Mouse (Mus musculus): Measurements from ENCODE around the gene Hist2h2be. TPM values are rescaled to one million over a fixed set of nuclear protein-coding genes. Genes with fewer than 3 reads are reported as not detected.
"Not testable (repeated sequence)": the region's sequence is repeated elsewhere in the genome, so short reads cannot be mapped to it uniquely, and the experiment has no call there.

Hist2h2be gene
- polyA plus RNA-seq, 1 experiment: 16.7 TPM

GRCm38 (mm10) chr3:96267541-96267940, 46.6 kb downstream of the Hist2h2be start:
- no peak overlapping the region for H3K4me3 ChIP-seq (ENCODE audit: control insufficient read depth, insufficient read depth, low read length)
- TF ChIP-seq CTCF (IDR thresholded peaks at IDR 0.05; ENCODE audit: borderline replicate concordance, control insufficient read depth, extremely low read depth, insufficient read depth, low read length, poor library complexity) (no peak), POLR2A (IDR thresholded peaks at IDR 0.05; ENCODE audit: control insufficient read depth, extremely low read depth, insufficient read depth, low read length, poor library complexity) (no peak)
- peaks cover 10% of the 10 kb centered on the region for H3K4me1 ChIP-seq (replicated peaks; ENCODE audit: control insufficient read depth, insufficient read depth, low read length)
- H3K36me3 ChIP-seq (ENCODE audit: control insufficient read depth, insufficient read depth, low read length): no peaks in the 10 kb centered on the region
- peak overlapping the region; percentile 58 for H3K27ac ChIP-seq (ENCODE audit: control insufficient read depth, insufficient read depth, low read length)
- H3K27me3 ChIP-seq (ENCODE audit: control insufficient read depth, insufficient read depth, low read length): no peaks in the 10 kb centered on the region
- DNase-seq: no peak
- 79% methylated on average over 4 of the region's 4 CpGs for WGBS

- peak within 1 kb of the TSS; percentile 97 for H3K27ac ChIP-seq (ENCODE audit: control insufficient read depth, insufficient read depth, low read length)
- 23% methylated on average over 30 of the region's 30 CpGs for WGBS
- DNase-seq: peak; percentile 81
- no peaks in the 10 kb centered on the region for H3K36me3 ChIP-seq (ENCODE audit: control insufficient read depth, insufficient read depth, low read length)
- peak within 1 kb of the TSS; percentile 62 for H3K4me3 ChIP-seq (ENCODE audit: control insufficient read depth, insufficient read depth, low read length)
- TF ChIP-seq CTCF (IDR thresholded peaks at IDR 0.05; ENCODE audit: borderline replicate concordance, control insufficient read depth, extremely low read depth, insufficient read depth, low read length, poor library complexity) (no peak), POLR2A (IDR thresholded peaks at IDR 0.05; ENCODE audit: control insufficient read depth, extremely low read depth, insufficient read depth, low read length, poor library complexity) (peak; percentile 95)
- peaks cover 11% of the 10 kb centered on the region for H3K4me1 ChIP-seq (replicated peaks; ENCODE audit: control insufficient read depth, insufficient read depth, low read length)
- no peaks in the 10 kb centered on the region for H3K27me3 ChIP-seq (ENCODE audit: control insufficient read depth, insufficient read depth, low read length)
Measured at GRCm38 (mm10) chr3:96268051-96268775, 47.3 kb downstream of the Hist2h2be start, which contains the start of gene Hist2h3b. Gene Hist2h3b, plus strand, starts transcription at chr3:96268654.

GRCm38 (mm10) chr3:96268776-96269378, 48.0 kb downstream of the Hist2h2be start:
- TF ChIP-seq POLR2A (IDR thresholded peaks at IDR 0.05; ENCODE audit: control insufficient read depth, extremely low read depth, insufficient read depth, low read length, poor library complexity): peak; percentile 44; the same call in 1 of the 2 replicates
- TF ChIP-seq CTCF (IDR thresholded peaks at IDR 0.05; ENCODE audit: borderline replicate concordance, control insufficient read depth, extremely low read depth, insufficient read depth, low read length, poor library complexity): 0 out of 2 replicates have a peak, but pooled peaks have one; percentile 24
- Histone ChIP-seq H3K27ac (ENCODE audit: control insufficient read depth, insufficient read depth, low read length) (peak overlapping the region; percentile 97), H3K4me1 (replicated peaks; ENCODE audit: control insufficient read depth, insufficient read depth, low read length) (peaks cover 14% of the 10 kb centered on the region), H3K4me3 (ENCODE audit: control insufficient read depth, insufficient read depth, low read length) (peak overlapping the region; percentile 62)
- WGBS: under 1% methylated on average over 17 of the region's 44 CpGs
- not testable (repeated sequence) for H3K27me3 ChIP-seq (ENCODE audit: control insufficient read depth, insufficient read depth, low read length); H3K36me3 ChIP-seq (ENCODE audit: control insufficient read depth, insufficient read depth, low read length)
- DNase-seq: peak; percentile 44

GRCm38 (mm10) chr3:96269511-96270474, 48.9 kb downstream of the Hist2h2be start, which contains the start of gene Hist2h2bb:
Gene Hist2h2bb, plus strand, starts transcription at chr3:96269752.
- Histone ChIP-seq H3K4me3 (ENCODE audit: control insufficient read depth, insufficient read depth, low read length) (peak within 1 kb of the TSS; percentile 62), H3K4me1 (replicated peaks; ENCODE audit: control insufficient read depth, insufficient read depth, low read length) (peaks cover 14% of the 10 kb centered on the region), H3K27me3 (ENCODE audit: control insufficient read depth, insufficient read depth, low read length) (no peaks in the 10 kb centered on the region), H3K36me3 (ENCODE audit: control insufficient read depth, insufficient read depth, low read length) (no peaks in the 10 kb centered on the region), H3K27ac (ENCODE audit: control insufficient read depth, insufficient read depth, low read length) (peak within 1 kb of the TSS; percentile 97)
- TF ChIP-seq POLR2A (IDR thresholded peaks at IDR 0.05; ENCODE audit: control insufficient read depth, extremely low read depth, insufficient read depth, low read length, poor library complexity) (peak; percentile 99), CTCF (IDR thresholded peaks at IDR 0.05; ENCODE audit: borderline replicate concordance, control insufficient read depth, extremely low read depth, insufficient read depth, low read length, poor library complexity) (no peak)
- DNase-seq: peak; percentile 88
- under 1% methylated on average over 45 of the region's 45 CpGs for WGBS

Other genes with a start within 250 kb of the Hist2h2be start
- 65.8 and 73.9 TPM in 2 replicates for gene Plekho1, start 225.1 kb upstream of the Hist2h2be start, polyA plus RNA-seq (2012; rRNA removed)
- 5.8 and 7.5 TPM in 2 replicates for gene Vps45, start 162.7 kb upstream of the Hist2h2be start, polyA plus RNA-seq (2012; rRNA removed)
- 9.6 and 11.6 TPM in 2 replicates for gene Otud7b, start 116.6 kb upstream of the Hist2h2be start, polyA plus RNA-seq (2012; rRNA removed)
- 4.0 and 5.8 TPM in 2 replicates for gene Mtmr11, start 59.1 kb upstream of the Hist2h2be start, polyA plus RNA-seq (2012; rRNA removed)
- 175 and 219 TPM in 2 replicates for gene Sf3b4, start 48.8 kb upstream of the Hist2h2be start, polyA plus RNA-seq (2012; rRNA removed)
- gene Sv2a, start 40.0 kb upstream of the Hist2h2be start, polyA plus RNA-seq (2012; rRNA removed): 3.7 and 4.4 TPM in 2 replicates
- gene Bola1, start 1.4 kb upstream of the Hist2h2be start, polyA plus RNA-seq (2012; rRNA removed): 54.1 and 55.4 TPM in 2 replicates
- gene Hist2h2ab, start 1.3 kb upstream of the Hist2h2be start, polyA plus RNA-seq (2012; rRNA removed): 6.1 and 15.8 TPM in 2 replicates
- gene Hist2h2ac, start 239 bp upstream of the Hist2h2be start, polyA plus RNA-seq (2012; rRNA removed): 149 and 173 TPM in 2 replicates
- gene Hist2h3c2, start 18.0 kb downstream of the Hist2h2be start, polyA plus RNA-seq (2012; rRNA removed): 1,020 and 1,654 TPM in 2 replicates
- 255 and 367 TPM in 2 replicates for gene Hist2h2aa2, start 19.2 kb downstream of the Hist2h2be start, polyA plus RNA-seq (2012; rRNA removed)
- 565 and 592 TPM in 2 replicates for gene Hist2h2aa1, start 24.4 kb downstream of the Hist2h2be start, polyA plus RNA-seq (2012; rRNA removed)
- gene Hist2h3c1, start 25.6 kb downstream of the Hist2h2be start, polyA plus RNA-seq (2012; rRNA removed): not detected in 2 replicates
- 87.7 and 101 TPM in 2 replicates for gene Hist2h4, start 42.2 kb downstream of the Hist2h2be start, polyA plus RNA-seq (2012; rRNA removed)
- gene Hist2h3b, start 47.5 kb downstream of the Hist2h2be start, polyA plus RNA-seq (2012; rRNA removed): 1,135 and 1,442 TPM in 2 replicates
- 163 and 177 TPM in 2 replicates for gene Hist2h2bb, start 48.6 kb downstream of the Hist2h2be start, polyA plus RNA-seq (2012; rRNA removed)
- gene Fcgr1, start 72.8 kb downstream of the Hist2h2be start, polyA plus RNA-seq (2012; rRNA removed): 3.8 and 6.8 TPM in 2 replicates
- 0.09 and 0.32 TPM in 2 replicates for gene BC107364, start 231.2 kb downstream of the Hist2h2be start, polyA plus RNA-seq (2012; rRNA removed)

Data from thymus, adult 2 months (tissue).